Mouse (Mus musculus) heart, embryonic 11.5 days (tissue): ENCODE data around the gene Txn1. TPM values are rescaled to one million over a fixed set of nuclear protein-coding genes. Genes with fewer than 3 reads are reported as not detected.
A peak's percentile ranks its signal among the peaks of the same experiment; 100 is the strongest.

ENCODE experiments used
- ATAC-seq: fragments of 200-750 bp; cut with Nextera tagmentation; replicated peaks from 2 replicates; pipeline ENCODE4 v1.8.0; 2017; ENCODE audit warnings: moderate library complexity; ENCODE audit not compliant: insufficient number of reproducible peaks, low FRiP score, low TSS enrichment
- H3K27ac ChIP-seq: fragments of 300-500 bp; sonication (generic); 2 replicates; pipeline ENCODE4 v1.5.1; 2014; ENCODE audit warnings: mild to moderate bottlenecking, low read depth, low read length
- H3K27me3 ChIP-seq: fragments of 300-500 bp; sonication (generic); 2 replicates; pipeline ENCODE4 v1.6.1; 2014; ENCODE audit warnings: mild to moderate bottlenecking, low read length, mixed read lengths; ENCODE audit not compliant: control insufficient read depth, insufficient read depth
- H3K36me3 ChIP-seq: fragments of 300-500 bp; sonication (generic); 2 replicates; pipeline ENCODE4 v1.6.1; 2014; ENCODE audit warnings: mild to moderate bottlenecking, low read length, moderate library complexity, mixed read lengths; ENCODE audit not compliant: control insufficient read depth, insufficient read depth
- H3K4me1 ChIP-seq: fragments of 300-500 bp; sonication (generic); 2 replicates; pipeline ENCODE4 v1.6.1; 2014; ENCODE audit warnings: low read length; ENCODE audit not compliant: control insufficient read depth, insufficient read depth
- H3K4me2 ChIP-seq: fragments of 300-500 bp; sonication (generic); 2 replicates; pipeline ENCODE4 v1.6.1; 2014; ENCODE audit warnings: mild to moderate bottlenecking, moderate library complexity
- H3K4me3 ChIP-seq: fragments of 300-500 bp; sonication (generic); 2 replicates; pipeline ENCODE4 v1.5.1; 2014; ENCODE audit warnings: low read depth, low read length
- H3K9ac ChIP-seq: fragments of 300-500 bp; sonication (generic); 2 replicates; pipeline ENCODE4 v1.6.1; 2014; ENCODE audit warnings: mild to moderate bottlenecking, low read depth, low read length, moderate library complexity
- H3K9me3 ChIP-seq: fragments of 300-500 bp; sonication (generic); replicated peaks from 2 replicates; pipeline ENCODE4 v1.6.1; 2016; ENCODE audit warnings: low read length; ENCODE audit not compliant: control insufficient read depth
- WGBS: fragments of 180-500 bp; shearing (Covaris S2); extraction: QIAGEN DNeasy Blood & Tissue Kit; methylation state at CpG from one replicate; pipeline ENCODE4 v1.1.7; 2014; ENCODE audit not compliant: insufficient replicate concordance; 5-methylcytosine and 5-hydroxymethylcytosine counted together
- polyA plus RNA-seq: library from polyadenylated mRNA; unstranded; fragments of >200 nt; fragmentation: Nextera tagmentation; extraction: Ambion mirVana; gene quantifications from 2 replicates; pipeline ENCODE4 v1.2.1, GENCODE M21; 2014

The Txn1 gene
- polyA plus RNA-seq, 1 experiment from 2014 or later, result 328 TPM

DNA sequence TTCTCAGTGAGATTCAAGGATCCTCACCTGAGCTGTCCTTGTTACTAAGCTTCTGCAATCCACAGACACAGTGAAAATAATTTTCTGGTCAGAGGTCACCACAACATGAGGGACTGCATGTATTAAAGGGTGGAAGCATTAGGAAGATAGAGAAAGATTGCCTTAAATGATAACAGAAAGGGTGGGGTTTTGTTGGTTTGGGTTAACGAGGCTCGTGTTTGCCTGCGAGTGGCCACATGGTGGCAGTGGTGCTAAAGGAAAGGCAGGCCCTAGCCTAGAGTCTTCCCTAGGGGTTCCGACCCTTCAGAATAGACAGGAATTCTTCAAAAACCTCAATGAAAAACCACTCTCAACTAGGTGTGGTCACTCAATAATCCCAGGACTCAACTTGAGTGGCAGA, 55.0 kb downstream of the Txn1 start:
- Histone ChIP-seq H3K9me3 (no peaks in the 10 kb centered on the region), H3K9ac (no peak overlapping the region), H3K27me3 (no peaks in the 10 kb centered on the region), H3K36me3 (no peaks in the 10 kb centered on the region), H3K4me3 (no peak overlapping the region), H3K4me1 (no peaks in the 10 kb centered on the region), H3K4me2 (no peak overlapping the region), H3K27ac (no peak overlapping the region)
- 14% methylated on average over 4 of the region's 4 CpGs for WGBS
- no peak for ATAC-seq

DNA sequence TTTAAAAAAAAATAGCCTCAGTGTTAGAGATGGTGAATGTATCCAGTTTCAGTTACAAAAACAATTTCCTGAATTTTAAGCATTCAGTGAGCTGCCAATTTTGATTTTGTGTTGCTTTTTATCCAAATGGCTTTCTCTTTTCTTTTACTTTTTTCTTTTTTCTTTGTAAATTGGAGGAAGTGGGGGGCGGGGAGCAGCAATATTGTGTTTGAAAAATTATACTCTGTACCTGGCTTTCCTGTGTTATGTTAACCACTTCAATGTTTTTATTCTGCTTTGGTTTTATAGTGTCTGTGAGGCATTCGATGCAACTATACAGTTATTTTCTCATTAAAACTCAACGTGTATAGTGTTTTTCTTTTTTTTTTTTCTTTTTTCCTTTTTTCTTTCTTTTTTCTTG, 59.6 kb downstream of the Txn1 start:
- Histone ChIP-seq H3K9me3 (no peaks in the 10 kb centered on the region), H3K36me3 (peaks cover 3% of the 10 kb centered on the region; the same call in 1 of the 2 replicates), H3K4me1 (peaks cover 6% of the 10 kb centered on the region; the same call in 1 of the 2 replicates), H3K4me2 (no peak overlapping the region), H3K27me3 (no peaks in the 10 kb centered on the region), H3K4me3 (no peak overlapping the region), H3K27ac (no peak overlapping the region), H3K9ac (no peak overlapping the region)
- 87% methylated on average over 3 of the region's 3 CpGs for WGBS
- no peak for ATAC-seq

GRCm38 (mm10) chr4:57895902-57896301, 60.3 kb downstream of the Txn1 start:
- 52% methylated on average over 6 of the region's 6 CpGs for WGBS
- H3K27me3 ChIP-seq, result no peaks in the 10 kb centered on the region
- H3K4me2 ChIP-seq, result no peak overlapping the region
- peaks cover 3% of the 10 kb centered on the region; the same call in 1 of the 2 replicates for H3K36me3 ChIP-seq
- no peaks in the 10 kb centered on the region for H3K9me3 ChIP-seq
- no peak for ATAC-seq
- H3K4me3 ChIP-seq, result no peak overlapping the region
- no peak overlapping the region for H3K9ac ChIP-seq
- peaks cover 6% of the 10 kb centered on the region; the same call in 1 of the 2 replicates for H3K4me1 ChIP-seq
- H3K27ac ChIP-seq, result no peak overlapping the region

DNA sequence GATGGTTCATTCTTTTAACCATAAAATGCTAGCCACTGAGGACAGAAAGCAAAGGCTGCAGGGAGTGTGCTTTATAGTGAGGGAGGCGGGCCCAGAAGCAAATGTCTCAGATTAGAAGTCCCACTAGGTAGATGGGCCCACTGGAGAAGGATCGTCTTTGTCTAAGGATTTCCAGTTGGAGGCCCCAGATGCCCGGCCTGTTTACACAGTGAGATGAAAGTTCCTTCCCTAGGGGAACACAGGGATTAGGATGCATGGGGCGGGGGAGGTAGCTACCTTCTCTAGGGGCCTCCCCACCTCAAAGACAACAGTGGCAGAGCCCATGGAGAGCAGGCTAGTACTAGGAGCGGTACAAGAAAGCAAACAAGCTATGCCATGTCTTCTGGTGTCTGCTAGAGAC, 61.1 kb downstream of the Txn1 start:
- WGBS, result 50% methylated on average over 5 of the region's 5 CpGs
- H3K9ac ChIP-seq, result no peak overlapping the region
- no peak overlapping the region for H3K4me3 ChIP-seq
- H3K4me1 ChIP-seq, result peaks cover 6% of the 10 kb centered on the region; the same call in 1 of the 2 replicates
- peak overlapping the region; percentile 3; the same call in 1 of the 2 replicates for H3K27ac ChIP-seq
- H3K27me3 ChIP-seq, result no peaks in the 10 kb centered on the region
- no peak overlapping the region for H3K4me2 ChIP-seq
- H3K9me3 ChIP-seq, result no peaks in the 10 kb centered on the region
- ATAC-seq, result no peak
- peaks cover 3% of the 10 kb centered on the region; the same call in 1 of the 2 replicates for H3K36me3 ChIP-seq

Other genes with a start within 250 kb of the Txn1 start
- gene Akap2, start 238.8 kb downstream of the Txn1 start, polyA plus RNA-seq, result 43.4 and 45.9 TPM in 2 replicates
- gene D630039A03Rik, start 40.1 kb downstream of the Txn1 start, polyA plus RNA-seq, result 0.07 and 0.10 TPM in 2 replicates
- gene Txndc8, start 52.7 kb upstream of the Txn1 start, polyA plus RNA-seq, result not detected in 2 replicates